ENCODE assay signal across 10 mouse cellular contexts in genomic region chr11:23047663-23048582, GRCm38 (mm10). TPM values are rescaled to one million over a fixed set of nuclear protein-coding genes. Genes with fewer than 3 reads are reported as not detected.
DNase-seq lines count a peak whose midpoint lies in the region; ATAC-seq and TF ChIP-seq lines count a peak whose summit lies in the region.
"Had no signal": no experiment of that assay in that cellular context is flagged by ENCODE, and none has a peak within 500 bp of the region (broad histone marks: within the 10 kb centered on the region; RNA-seq: fewer than 3 reads in every experiment).

No protein-coding gene starts in this region.

- WGBS in forebrain, embryonic 16.5 days = 53% methylated on average over 20 of the region's 20 CpGs
- WGBS in limb, embryonic 15.5 days = 14% methylated on average over 20 of the region's 20 CpGs

- no peak for TF ChIP-seq POLR2A in ES-Bruce4 (IDR thresholded peaks at IDR 0.05; ENCODE audit: insufficient read depth, low read length)

- TF ChIP-seq EP300 in ES-Bruce4 (IDR thresholded peaks at IDR 0.05; ENCODE audit: insufficient read depth, low read depth, low read length) = peak; percentile 62; the same call in 1 of the 2 replicates

- no peak for TF ChIP-seq CTCF in ES-Bruce4 (IDR thresholded peaks at IDR 0.05; ENCODE audit: low read depth, low read length)

- H3K4me2 ChIP-seq in forebrain, embryonic 16.5 days (ENCODE audit: low read length) = peak overlapping the region; percentile 22
- peak overlapping the region; percentile 26; the same call in 1 of the 2 replicates for H3K4me2 ChIP-seq in limb, embryonic 15.5 days

- no peaks in the 10 kb centered on the region for H3K27me3 ChIP-seq in ES-Bruce4 (ENCODE audit: control insufficient read depth, insufficient read depth, low read length, poor library complexity, severe bottlenecking)
- no peaks in the 10 kb centered on the region for H3K27me3 ChIP-seq in forebrain, embryonic 16.5 days (replicated peaks; ENCODE audit: control insufficient read depth, insufficient read depth, low read length)
- H3K27me3 ChIP-seq in limb, embryonic 15.5 days = no peaks in the 10 kb centered on the region

- peak overlapping the region; percentile 13; the same call in 1 of the 2 replicates for H3K9ac ChIP-seq in ES-Bruce4 (ENCODE audit: low read depth, poor library complexity, severe bottlenecking)
- 0 out of 2 replicates have a peak overlapping the region, but pooled peaks have one; percentile 3 for H3K9ac ChIP-seq in forebrain, embryonic 16.5 days (replicated peaks; ENCODE audit: low read depth, low read length)
- no peak overlapping the region for H3K9ac ChIP-seq in limb, embryonic 15.5 days

- peak overlapping the region; percentile 21 for H3K27ac ChIP-seq in ES-Bruce4 (ENCODE audit: insufficient read depth, low read length)
- no peak overlapping the region for H3K27ac ChIP-seq in forebrain, embryonic 16.5 days (ENCODE audit: low read length)
- H3K27ac ChIP-seq in limb, embryonic 15.5 days = no peak overlapping the region

- H3K4me1 ChIP-seq in ES-Bruce4 (ENCODE audit: control insufficient read depth, insufficient read depth, low read length) = no peaks in the 10 kb centered on the region
- H3K4me1 ChIP-seq in forebrain, embryonic 16.5 days (replicated peaks; ENCODE audit: control insufficient read depth, insufficient read depth, low read length) = no peaks in the 10 kb centered on the region
- H3K4me1 ChIP-seq in limb, embryonic 15.5 days = peaks cover 9% of the 10 kb centered on the region

- H3K36me3 ChIP-seq in ES-Bruce4 (ENCODE audit: control insufficient read depth, insufficient read depth, low read length, poor library complexity, severe bottlenecking) = no peaks in the 10 kb centered on the region
- no peaks in the 10 kb centered on the region for H3K36me3 ChIP-seq in forebrain, embryonic 16.5 days (ENCODE audit: control insufficient read depth, insufficient read depth)
- H3K36me3 ChIP-seq in limb, embryonic 15.5 days = no peaks in the 10 kb centered on the region

- H3K9me3 ChIP-seq in ES-Bruce4 (replicated peaks; ENCODE audit: control insufficient read depth, insufficient read depth, low read length, poor library complexity, severe bottlenecking) = no peaks in the 10 kb centered on the region
- no peaks in the 10 kb centered on the region for H3K9me3 ChIP-seq in forebrain, embryonic 16.5 days (ENCODE audit: control insufficient read depth, low read length)
- no peaks in the 10 kb centered on the region for H3K9me3 ChIP-seq in limb, embryonic 15.5 days

- ATAC-seq in forebrain, embryonic 16.5 days = no peak
- no peak for ATAC-seq in limb, embryonic 15.5 days (ENCODE audit: insufficient number of reproducible peaks, low FRiP score, low TSS enrichment, low read depth)
- ATAC-seq in CD4-positive, CD25-positive, alpha-beta regulatory T cell, adult 4 months = no peak

- peak; percentile 6 for DNase-seq in 3T3-L1 (ENCODE audit: low read depth, low spot score)
- DNase-seq in layer of hippocampus, adult 18-20 months (ENCODE audit: low spot score in 2 of 2) = no peak
- DNase-seq in right cerebral cortex, postnatal 25 days = no peak
- no peak for DNase-seq in spleen, adult 18-20 months
- DNase-seq: right cerebral cortex, postnatal 14 days had no signal

- peak overlapping the region; percentile 42 for H3K4me3 ChIP-seq in ES-Bruce4 (ENCODE audit: low read depth, low read length)
- H3K4me3 ChIP-seq in forebrain, embryonic 16.5 days (replicated peaks; ENCODE audit: low read length) = no peak overlapping the region
- peak overlapping the region; percentile 12; the same call in 1 of the 2 replicates for H3K4me3 ChIP-seq in limb, embryonic 15.5 days
- H3K4me3 ChIP-seq: erythroblast, embryonic 14.5 days had no signal

RNA-seq across cellular contexts. Expression of gene Fam161a, which starts 40.6 kb away (rescaled TPM):
- 2.1 and 3.2 TPM in 2 replicates for polyA plus RNA-seq in ES-Bruce4 (2011; ENCODE audit: insufficient read depth, insufficient read length, low read depth, missing spikeins)
- polyA plus RNA-seq in forebrain, embryonic 16.5 days (2015; fragmentation: Nextera tagmentation; extraction: Ambion mirVana) = 3.6 and 3.9 TPM in 2 replicates
- 3.3 and 4.1 TPM in 2 replicates for polyA plus RNA-seq in limb, embryonic 15.5 days (2015; fragmentation: Nextera tagmentation; extraction: Ambion mirVana)
- polyA plus RNA-seq in CD4-positive, CD25-positive, alpha-beta regulatory T cell, adult 4 months (2017; shearing (Covaris generic)) = 1 to 10 TPM; 3.1 to 3.8 TPM
- total RNA-seq in layer of hippocampus, adult 18-20 months (2021) = 1 to 10 TPM; 3.2 to 4.2 TPM

RNA-seq across cellular contexts. Expression of gene Cct4, which starts 57.6 kb away (rescaled TPM):
- 618 and 646 TPM in 2 replicates for polyA plus RNA-seq in ES-Bruce4 (2011; ENCODE audit: insufficient read depth, insufficient read length, low read depth, missing spikeins)
- 335 and 378 TPM in 2 replicates for polyA plus RNA-seq in forebrain, embryonic 16.5 days (2015; fragmentation: Nextera tagmentation; extraction: Ambion mirVana)
- 233 and 234 TPM in 2 replicates for polyA plus RNA-seq in limb, embryonic 15.5 days (2015; fragmentation: Nextera tagmentation; extraction: Ambion mirVana)
- 100 to 1,000 TPM; 181 to 233 TPM for polyA plus RNA-seq in CD4-positive, CD25-positive, alpha-beta regulatory T cell, adult 4 months (2017; shearing (Covaris generic))
- 100 to 1,000 TPM; 115 to 123 TPM for total RNA-seq in layer of hippocampus, adult 18-20 months (2021)
